Mouse (Mus musculus): ENCODE measurements at regions not wholly inside any gene's neighbourhood (a gene's known extent, or its start where the extent isn't known, plus 50 kb on each side); places are given as distances from the start of the nearest gene placed in this dataset.

DNA sequence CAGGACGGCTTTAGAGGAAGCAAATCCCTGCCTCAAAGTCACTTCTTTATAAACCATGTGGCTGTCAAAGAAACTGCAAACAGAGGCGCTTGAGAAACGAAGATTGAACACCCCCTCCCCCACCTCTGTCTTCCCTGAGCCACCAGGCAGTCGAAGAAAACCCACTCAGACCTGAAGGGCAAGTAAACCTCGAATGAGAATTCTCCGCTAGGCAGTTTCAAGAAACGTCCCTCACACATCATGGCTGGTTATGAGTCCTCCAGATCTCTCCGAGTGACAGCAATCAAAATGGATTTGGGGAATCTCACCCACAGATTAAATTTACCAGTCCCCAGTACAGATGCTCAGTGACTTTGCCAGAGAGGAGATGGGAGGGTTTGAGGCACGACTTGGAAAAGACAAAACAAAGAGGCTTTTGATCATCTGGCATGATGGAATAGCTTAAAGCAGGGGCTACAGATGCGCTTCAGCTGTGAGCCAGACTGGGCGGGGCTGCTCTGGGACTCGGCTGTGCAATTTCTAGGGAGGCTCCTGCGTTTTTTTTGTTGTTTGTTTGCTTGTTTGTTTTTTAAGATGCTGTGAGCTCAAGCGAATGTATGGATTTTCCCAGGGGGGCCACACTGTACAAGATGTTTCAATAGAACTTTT is 325.1 kb upstream of the Smim15 start:
- no peak for DNase-seq (ENCODE audit: low read depth, low spot score)
- Histone ChIP-seq H3K4me3 (ENCODE audit: control insufficient read depth in 1 of 2, insufficient read depth in 1 of 2, low read depth in 2 of 2, low read length in 2 of 2) (no peak overlapping the region), H3K27ac (ENCODE audit: control insufficient read depth, low read depth, low read length) (no peak overlapping the region), H3K27me3 (ENCODE audit: control insufficient read depth in 1 of 2, insufficient read depth in 2 of 2, low read length in 2 of 2) (no peaks in the 10 kb centered on the region), H3K36me3 (ENCODE audit: control insufficient read depth in 1 of 2, insufficient read depth in 2 of 2, low read length in 2 of 2) (no peaks in the 10 kb centered on the region), H3K9ac (ENCODE audit: control insufficient read depth, low read depth, low read length, poor library complexity, severe bottlenecking) (no peak overlapping the region), H3K79me2 (ENCODE audit: control insufficient read depth, insufficient read depth, low read length, poor library complexity) (no peaks in the 10 kb centered on the region), H3K4me1 (ENCODE audit: control insufficient read depth in 1 of 2, insufficient read depth in 2 of 2, low read length in 2 of 2) (no peaks in the 10 kb centered on the region), H3K9me3 (replicated peaks; ENCODE audit: insufficient read depth, low read length) (no peaks in the 10 kb centered on the region)
- TF ChIP-seq MAFK (IDR thresholded peaks at IDR 0.05; ENCODE audit: borderline replicate concordance, low read depth, low read length) (no peak), BHLHE40 (IDR thresholded peaks at IDR 0.05; ENCODE audit: borderline replicate concordance, low read depth, low read length) (no peak), CTCF (IDR thresholded peaks at IDR 0.05 in 2 of 3, conservative IDR thresholded peaks at IDR 0.05 in 1 of 3; ENCODE audit: control insufficient read depth in 1 of 3, insufficient read depth in 1 of 3, low read depth in 2 of 3, low read length in 3 of 3, poor library complexity in 1 of 3, severe bottlenecking in 1 of 3) (no peak), ELF1 (IDR thresholded peaks at IDR 0.05; ENCODE audit: low read depth, low read length) (no peak), GABPA (IDR thresholded peaks at IDR 0.05; ENCODE audit: low read depth, low read length) (no peak), TAL1 (IDR thresholded peaks at IDR 0.05; ENCODE audit: low read length) (no peak), E2F4 (IDR thresholded peaks at IDR 0.05; ENCODE audit: borderline replicate concordance, low read depth, low read length) (no peak), EP300 (IDR thresholded peaks at IDR 0.05; ENCODE audit: low read depth in 1 of 2, low read length in 2 of 2) (no peak), MYB (IDR thresholded peaks at IDR 0.05; ENCODE audit: low read depth, low read length) (no peak), MAZ (IDR thresholded peaks at IDR 0.05; ENCODE audit: low read depth, low read length) (no peak), USF2 (IDR thresholded peaks at IDR 0.05; ENCODE audit: borderline replicate concordance in 1 of 2, insufficient read depth in 1 of 2, low read depth in 1 of 2, low read length in 2 of 2) (no peak), ZC3H11A (IDR thresholded peaks at IDR 0.05; ENCODE audit: low read depth, low read length) (no peak), ETS1 (IDR thresholded peaks at IDR 0.05; ENCODE audit: low read depth, low read length) (no peak), POLR2A (IDR thresholded peaks at IDR 0.05; ENCODE audit: control insufficient read depth in 1 of 2, insufficient read depth in 1 of 2, low read depth in 1 of 2, low read length in 2 of 2, poor library complexity in 1 of 2) (no peak), MAX (IDR thresholded peaks at IDR 0.05; ENCODE audit: low read length) (no peak), UBTF (IDR thresholded peaks at IDR 0.05; ENCODE audit: borderline replicate concordance, insufficient read depth, low read depth, low read length) (no peak), MXI1 (IDR thresholded peaks at IDR 0.05; ENCODE audit: low read depth, low read length) (no peak), USF1 (IDR thresholded peaks at IDR 0.05; ENCODE audit: low read depth, low read length) (no peak)

DNA sequence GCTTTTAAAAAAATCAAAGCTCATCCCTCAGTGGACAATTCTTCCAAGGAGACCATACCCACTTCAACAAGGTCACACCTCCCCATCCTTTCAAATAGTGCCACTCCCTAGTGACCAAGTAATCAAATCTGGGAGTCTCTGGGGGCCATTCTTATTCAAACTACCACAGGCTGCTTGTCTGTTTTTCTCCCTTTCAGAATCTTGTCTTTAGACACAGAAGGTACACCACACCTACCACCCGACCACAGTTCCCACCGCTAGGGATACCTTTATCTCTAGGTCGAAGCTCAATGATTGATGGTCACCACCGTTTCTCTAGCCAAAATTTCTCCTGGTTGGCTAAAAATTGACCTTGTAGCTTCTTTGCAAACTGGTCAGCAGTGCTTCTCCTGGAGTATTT is 328.6 kb upstream of the Smim15 start:
- no peak for DNase-seq (ENCODE audit: low read depth, low spot score)
- H3K79me2 ChIP-seq (ENCODE audit: control insufficient read depth, insufficient read depth, low read length, poor library complexity): no peaks in the 10 kb centered on the region
- no peaks in the 10 kb centered on the region for H3K9me3 ChIP-seq (replicated peaks; ENCODE audit: insufficient read depth, low read length)
- H3K27ac ChIP-seq (ENCODE audit: control insufficient read depth, low read depth, low read length): no peak overlapping the region
- no peak overlapping the region for H3K4me3 ChIP-seq (ENCODE audit: control insufficient read depth in 1 of 2, insufficient read depth in 1 of 2, low read depth in 2 of 2, low read length in 2 of 2)
- no peaks in the 10 kb centered on the region for H3K27me3 ChIP-seq (ENCODE audit: control insufficient read depth in 1 of 2, insufficient read depth in 2 of 2, low read length in 2 of 2)
- H3K36me3 ChIP-seq (ENCODE audit: control insufficient read depth in 1 of 2, insufficient read depth in 2 of 2, low read length in 2 of 2): no peaks in the 10 kb centered on the region
- no peak for TF ChIP-seq NELFE (IDR thresholded peaks at IDR 0.05; ENCODE audit: low read depth, low read length)
- no peak for TF ChIP-seq TAL1 (IDR thresholded peaks at IDR 0.05; ENCODE audit: low read length)
- no peak for TF ChIP-seq ZC3H11A (IDR thresholded peaks at IDR 0.05; ENCODE audit: low read depth, low read length)
- TF ChIP-seq ZMIZ1 (IDR thresholded peaks at IDR 0.05; ENCODE audit: low read depth, low read length): no peak
- no peak for TF ChIP-seq MAX (IDR thresholded peaks at IDR 0.05; ENCODE audit: low read length)
- no peak for TF ChIP-seq SMC3 (IDR thresholded peaks at IDR 0.05; ENCODE audit: low read depth, low read length)
- no peak for TF ChIP-seq MEF2A (IDR thresholded peaks at IDR 0.05; ENCODE audit: extremely low read depth, insufficient replicate concordance, low read depth, low read length, poor library complexity, severe bottlenecking)
- TF ChIP-seq CTCF (IDR thresholded peaks at IDR 0.05 in 2 of 3, conservative IDR thresholded peaks at IDR 0.05 in 1 of 3; ENCODE audit: control insufficient read depth in 1 of 3, insufficient read depth in 1 of 3, low read depth in 2 of 3, low read length in 3 of 3, poor library complexity in 1 of 3, severe bottlenecking in 1 of 3): no peak
- TF ChIP-seq MAZ (IDR thresholded peaks at IDR 0.05; ENCODE audit: low read depth, low read length): no peak
- TF ChIP-seq ZKSCAN1 (IDR thresholded peaks at IDR 0.05; ENCODE audit: low read depth, low read length): no peak
- no peak for TF ChIP-seq UBTF (IDR thresholded peaks at IDR 0.05; ENCODE audit: borderline replicate concordance, insufficient read depth, low read depth, low read length)
- no peak for TF ChIP-seq USF1 (IDR thresholded peaks at IDR 0.05; ENCODE audit: low read depth, low read length)
- no peak for TF ChIP-seq NRF1 (IDR thresholded peaks at IDR 0.05; ENCODE audit: insufficient read depth, low read depth, low read length, poor library complexity, severe bottlenecking)
- no peak for TF ChIP-seq ELF1 (IDR thresholded peaks at IDR 0.05; ENCODE audit: low read depth, low read length)
- TF ChIP-seq ZNF384 (IDR thresholded peaks at IDR 0.05; ENCODE audit: low read depth, low read length): no peak
- no peak for TF ChIP-seq RCOR1 (IDR thresholded peaks at IDR 0.05; ENCODE audit: low read depth, low read length)
- TF ChIP-seq TBP (IDR thresholded peaks at IDR 0.05; ENCODE audit: low read depth, low read length): no peak
- TF ChIP-seq MXI1 (IDR thresholded peaks at IDR 0.05; ENCODE audit: low read depth, low read length): no peak
- no peak for TF ChIP-seq BHLHE40 (IDR thresholded peaks at IDR 0.05; ENCODE audit: borderline replicate concordance, low read depth, low read length)
- H3K9ac ChIP-seq (ENCODE audit: control insufficient read depth, low read depth, low read length, poor library complexity, severe bottlenecking): no peak overlapping the region
- no peaks in the 10 kb centered on the region for H3K4me1 ChIP-seq (ENCODE audit: control insufficient read depth in 1 of 2, insufficient read depth in 2 of 2, low read length in 2 of 2)
